Mouse (Mus musculus) urinary bladder, adult 18-20 months (tissue): ENCODE results near the gene C2.
"Not testable (repeated sequence)": the region's sequence is repeated elsewhere in the genome, so short reads cannot be mapped to it uniquely, and the experiment has no call there.

Experiments used
- DNase-seq, 2 experiments: peaks; one replicate each; pipeline ENCODE4 v3.0.0; 2022; ENCODE audit warnings: low spot score in 2 of 2, mixed read lengths in 2 of 2

Gene C2

GRCm38 (mm10) chr17:34911945-34912351 lies 13.9 kb upstream of the C2 start:
- peak; percentile 50 to 74 for DNase-seq

GRCm38 (mm10) chr17:34910982-34911381 lies 12.9 kb upstream of the C2 start:
- no peak for DNase-seq

GRCm38 (mm10) chr17:34902895-34903294 lies 4.8 kb upstream of the C2 start:
- no peak for DNase-seq

- not testable (repeated sequence) for DNase-seq
Observed at GRCm38 (mm10) chr17:34901948-34902347, 3.9 kb upstream of the C2 start.

- not testable (repeated sequence) for DNase-seq
Observed at GRCm38 (mm10) chr17:34900826-34901225, 2.8 kb upstream of the C2 start.

- DNase-seq, result no peak
Observed at GRCm38 (mm10) chr17:34899890-34900243, 1.8 kb upstream of the C2 start.

GRCm38 (mm10) chr17:34899053-34899889 lies 1.2 kb upstream of the C2 start:
- peak in 1 of 2 experiments; percentile 68 for DNase-seq

GRCm38 (mm10) chr17:34898706-34899052 lies 614 bp upstream of the C2 start:
- no peak for DNase-seq

GRCm38 (mm10) chr17:34897373-34898159 lies 499 bp downstream of the C2 start:
- peak in 1 of 2 experiments; percentile 35 for DNase-seq

GRCm38 (mm10) chr17:34896366-34896765 lies 1.7 kb downstream of the C2 start:
- no peak for DNase-seq

GRCm38 (mm10) chr17:34895724-34896123 lies 2.3 kb downstream of the C2 start:
- no peak for DNase-seq

- DNase-seq, result peak; percentile 52 to 70
Observed at GRCm38 (mm10) chr17:34894801-34895530, 3.1 kb downstream of the C2 start.

GRCm38 (mm10) chr17:34894074-34894597 lies 3.9 kb downstream of the C2 start:
- peak; percentile 86 to 93 for DNase-seq

GRCm38 (mm10) chr17:34893072-34893824 lies 4.8 kb downstream of the C2 start:
- no peak for DNase-seq

- no peak for DNase-seq
Observed at GRCm38 (mm10) chr17:34891377-34891776, 6.7 kb downstream of the C2 start.

- DNase-seq, result no peak
Observed at GRCm38 (mm10) chr17:34890074-34890743, 7.9 kb downstream of the C2 start.

GRCm38 (mm10) chr17:34887942-34888341 lies 10.1 kb downstream of the C2 start:
- DNase-seq, result no peak

GRCm38 (mm10) chr17:34885615-34886014 lies 12.4 kb downstream of the C2 start:
- DNase-seq, result no peak

- DNase-seq, result no peak
Observed at GRCm38 (mm10) chr17:34884704-34885103, 13.4 kb downstream of the C2 start.

GRCm38 (mm10) chr17:34883332-34883731 lies 14.7 kb downstream of the C2 start:
- DNase-seq, result no peak
